Mouse (Mus musculus) E14TG2a.4 (cell line): ENCODE measurements at regions not wholly inside any gene's neighbourhood (a gene's known extent, or its start where the extent isn't known, plus 50 kb on each side); places are given as distances from the start of the nearest gene placed in this dataset.

Source experiments
- H3K27me3 ChIP-seq: 2 replicates; pipeline ENCODE4 v1.6.1; 2014; ENCODE audit warnings: low read length, control low read depth; ENCODE audit not compliant: insufficient read depth
- H3K36me3 ChIP-seq: 2 replicates; pipeline ENCODE4 v1.6.1; 2014; ENCODE audit warnings: low read length, control low read depth; ENCODE audit not compliant: insufficient read depth
- H3K4me1 ChIP-seq: replicated peaks from 2 replicates; pipeline ENCODE4 v1.6.1; 2014; ENCODE audit warnings: low read depth, low read length, control low read depth
- H3K4me3 ChIP-seq: replicated peaks from 2 replicates; pipeline ENCODE4 v1.5.1; 2014; ENCODE audit warnings: mild to moderate bottlenecking, low read length
- H3K9me3 ChIP-seq: 2 replicates; pipeline ENCODE4 v1.6.1; 2014; ENCODE audit warnings: low read length, control low read depth
- CTCF ChIP-seq: conservative IDR thresholded peaks from 2 replicates; pipeline ENCODE4 v1.5.1; 2014; ENCODE audit warnings: low read length
- NANOG ChIP-seq: IDR thresholded peaks from 2 replicates; pipeline ENCODE4 v1.6.1; 2014; ENCODE audit warnings: borderline replicate concordance, low read length, mixed read lengths
- POU5F1 ChIP-seq: IDR thresholded peaks from 2 replicates; pipeline ENCODE4 v1.6.1; 2014; ENCODE audit warnings: low read length, borderline replicate concordance

GRCm38 (mm10) chr3:50981751-50982150, 242.5 kb upstream of the Noct start:
- Histone ChIP-seq H3K4me1 (no peaks in the 10 kb centered on the region), H3K36me3 (no peaks in the 10 kb centered on the region), H3K9me3 (no peaks in the 10 kb centered on the region), H3K27me3 (no peaks in the 10 kb centered on the region), H3K4me3 (no peak overlapping the region)
- TF ChIP-seq CTCF (no peak), NANOG (no peak), POU5F1 (no peak)

- Histone ChIP-seq H3K27me3 (no peaks in the 10 kb centered on the region), H3K4me3 (no peak overlapping the region), H3K4me1 (no peaks in the 10 kb centered on the region), H3K36me3 (no peaks in the 10 kb centered on the region), H3K9me3 (no peaks in the 10 kb centered on the region)
- TF ChIP-seq NANOG, result no peak
- TF ChIP-seq POU5F1, result no peak
- no peak for TF ChIP-seq CTCF
These were observed 241.6 kb upstream of the Noct start for GRCm38 (mm10) chr3:50982649-50983048.

- Histone ChIP-seq H3K4me3 (no peak overlapping the region), H3K4me1 (no peaks in the 10 kb centered on the region), H3K9me3 (no peaks in the 10 kb centered on the region), H3K27me3 (no peaks in the 10 kb centered on the region), H3K36me3 (no peaks in the 10 kb centered on the region)
- no peak for TF ChIP-seq NANOG
- no peak for TF ChIP-seq CTCF
- TF ChIP-seq POU5F1, result no peak
These were observed 241.1 kb upstream of the Noct start for GRCm38 (mm10) chr3:50983126-50983525.

GRCm38 (mm10) chr3:50983962-50984765, 240.1 kb upstream of the Noct start:
- no peaks in the 10 kb centered on the region for H3K9me3 ChIP-seq
- no peak overlapping the region for H3K4me3 ChIP-seq
- H3K27me3 ChIP-seq, result no peaks in the 10 kb centered on the region
- no peaks in the 10 kb centered on the region for H3K36me3 ChIP-seq
- H3K4me1 ChIP-seq, result no peaks in the 10 kb centered on the region
- TF ChIP-seq POU5F1 (no peak), CTCF (no peak), NANOG (no peak)

GRCm38 (mm10) chr3:50987821-50988220, 236.4 kb upstream of the Noct start:
- Histone ChIP-seq H3K9me3 (no peaks in the 10 kb centered on the region), H3K36me3 (no peaks in the 10 kb centered on the region), H3K4me3 (no peak overlapping the region), H3K27me3 (no peaks in the 10 kb centered on the region), H3K4me1 (no peaks in the 10 kb centered on the region)
- TF ChIP-seq NANOG (no peak), POU5F1 (no peak), CTCF (no peak)

- no peak overlapping the region for H3K4me3 ChIP-seq
- TF ChIP-seq POU5F1 (no peak), CTCF (no peak), NANOG (no peak)
- no peaks in the 10 kb centered on the region for H3K9me3 ChIP-seq
- no peaks in the 10 kb centered on the region for H3K4me1 ChIP-seq
- H3K27me3 ChIP-seq, result no peaks in the 10 kb centered on the region
- H3K36me3 ChIP-seq, result no peaks in the 10 kb centered on the region
These were observed 233.4 kb upstream of the Noct start for GRCm38 (mm10) chr3:50990810-50991209.

- Histone ChIP-seq H3K36me3 (no peaks in the 10 kb centered on the region), H3K9me3 (no peaks in the 10 kb centered on the region), H3K4me3 (no peak overlapping the region), H3K4me1 (no peaks in the 10 kb centered on the region), H3K27me3 (no peaks in the 10 kb centered on the region)
- TF ChIP-seq NANOG (no peak), POU5F1 (no peak), CTCF (no peak)
These were observed 231.5 kb upstream of the Noct start for GRCm38 (mm10) chr3:50992581-50993313.

GRCm38 (mm10) chr3:50999745-51000144, 224.5 kb upstream of the Noct start:
- TF ChIP-seq POU5F1 (no peak), NANOG (no peak), CTCF (no peak)
- no peaks in the 10 kb centered on the region for H3K4me1 ChIP-seq
- no peak overlapping the region for H3K4me3 ChIP-seq
- H3K36me3 ChIP-seq, result no peaks in the 10 kb centered on the region
- no peaks in the 10 kb centered on the region for H3K9me3 ChIP-seq
- H3K27me3 ChIP-seq, result no peaks in the 10 kb centered on the region

- Histone ChIP-seq H3K4me1 (no peaks in the 10 kb centered on the region), H3K36me3 (no peaks in the 10 kb centered on the region), H3K4me3 (no peak overlapping the region), H3K27me3 (no peaks in the 10 kb centered on the region), H3K9me3 (no peaks in the 10 kb centered on the region)
- no peak for TF ChIP-seq NANOG
- TF ChIP-seq CTCF, result no peak
- no peak for TF ChIP-seq POU5F1
These were observed 223.3 kb upstream of the Noct start for GRCm38 (mm10) chr3:51000938-51001337.
